Mouse (Mus musculus) liver, embryonic 12.5 days (tissue): ENCODE data around the gene Map7. TPM values are rescaled to one million over a fixed set of nuclear protein-coding genes. Genes with fewer than 3 reads are reported as not detected.

Experiments
- ATAC-seq: fragments of 200-750 bp; cut with Nextera tagmentation; 2 replicates; pipeline ENCODE4 v1.8.0; 2017; ENCODE audit warnings: moderate number of reproducible peaks, mild to moderate bottlenecking, moderate library complexity
- H3K27ac ChIP-seq: fragments of 300-500 bp; sonication (generic); 2 replicates; pipeline ENCODE4 v1.5.1; 2016; ENCODE audit warnings: mild to moderate bottlenecking
- H3K27me3 ChIP-seq: fragments of 300-500 bp; sonication (generic); replicated peaks from 2 replicates; pipeline ENCODE4 v1.6.1; 2016; ENCODE audit warnings: mild to moderate bottlenecking, moderate library complexity
- H3K36me3 ChIP-seq: fragments of 300-500 bp; sonication (generic); 2 replicates; pipeline ENCODE4 v1.6.1; 2016; ENCODE audit warnings: mild to moderate bottlenecking, moderate library complexity
- H3K4me1 ChIP-seq: fragments of 300-500 bp; sonication (generic); 2 replicates; pipeline ENCODE4 v1.6.1; 2016
- H3K4me2 ChIP-seq: fragments of 300-500 bp; sonication (generic); 2 replicates; pipeline ENCODE4 v1.6.1; 2016; ENCODE audit warnings: mild to moderate bottlenecking, moderate library complexity
- H3K4me3 ChIP-seq: fragments of 300-500 bp; sonication (generic); 2 replicates; pipeline ENCODE4 v1.5.1; 2016; ENCODE audit warnings: mild to moderate bottlenecking, moderate library complexity
- H3K9ac ChIP-seq: fragments of 300-500 bp; sonication (generic); 2 replicates; pipeline ENCODE4 v1.6.1; 2016; ENCODE audit warnings: mild to moderate bottlenecking, moderate library complexity
- H3K9me3 ChIP-seq: fragments of 300-500 bp; sonication (generic); replicated peaks from 2 replicates; pipeline ENCODE4 v1.6.1; 2016; ENCODE audit warnings: mild to moderate bottlenecking, moderate library complexity
- WGBS: fragments of 180-500 bp; shearing (Covaris S2); methylation state at CpG from one replicate; pipeline ENCODE4 v1.1.7; 2016; ENCODE audit not compliant: insufficient replicate concordance; 5-methylcytosine and 5-hydroxymethylcytosine counted together
- polyA plus RNA-seq: library from polyadenylated mRNA; unstranded; fragments of >200 nt; fragmentation: Nextera tagmentation; extraction: Ambion mirVana; gene quantifications from 2 replicates; pipeline ENCODE4 v1.2.1, GENCODE M21; 2016

Map7 gene
- polyA plus RNA-seq, 1 experiment from 2014 or later, result 6.6 TPM

GRCm38 (mm10) chr10:20197039-20197438, 48.8 kb downstream of the Map7 start:
- H3K27ac ChIP-seq, result no peak overlapping the region
- H3K4me1 ChIP-seq, result peaks cover 22% of the 10 kb centered on the region
- H3K27me3 ChIP-seq, result no peaks in the 10 kb centered on the region
- H3K9ac ChIP-seq, result no peak overlapping the region
- WGBS, result 24% methylated on average over 7 of the region's 7 CpGs
- ATAC-seq, result no peak
- H3K9me3 ChIP-seq, result no peaks in the 10 kb centered on the region
- no peak overlapping the region for H3K4me2 ChIP-seq
- H3K36me3 ChIP-seq, result no peaks in the 10 kb centered on the region
- no peak overlapping the region for H3K4me3 ChIP-seq

DNA sequence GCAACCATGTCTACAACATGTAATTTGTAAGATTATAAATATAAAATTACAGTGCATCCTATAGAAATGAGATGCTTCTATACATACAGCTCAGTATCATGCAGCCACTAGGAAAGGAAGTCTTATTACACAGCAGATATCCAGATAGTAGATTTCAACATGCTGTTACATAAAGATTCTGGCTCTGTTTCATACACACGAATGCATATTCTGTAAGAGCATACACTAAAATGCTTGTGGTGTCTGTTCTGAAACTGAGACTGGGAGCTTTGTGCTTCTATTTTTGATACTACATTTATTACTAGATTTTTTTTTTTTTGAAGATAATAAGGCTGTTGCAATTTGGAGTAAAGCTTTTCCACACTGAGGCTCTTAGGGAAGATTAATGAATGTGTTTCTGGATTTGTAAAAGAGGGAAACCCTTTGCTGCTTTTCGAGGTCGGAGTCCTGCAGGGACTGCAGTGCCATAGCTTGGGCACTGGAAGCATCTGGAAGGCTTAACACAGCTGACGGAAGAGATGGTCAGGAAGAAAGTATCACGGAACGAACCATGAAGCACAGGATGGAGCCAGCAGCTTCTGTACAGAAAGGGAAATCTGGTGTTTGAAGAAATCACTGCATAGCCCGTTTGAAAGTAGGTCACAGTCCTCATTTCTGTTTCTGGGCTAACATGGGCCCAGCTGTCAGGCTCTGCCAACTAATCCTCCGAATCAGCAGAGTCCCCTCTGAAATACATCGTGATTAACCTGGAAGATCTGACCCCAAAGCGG, 50.9 kb downstream of the Map7 start:
- Histone ChIP-seq H3K36me3 (no peaks in the 10 kb centered on the region), H3K9me3 (no peaks in the 10 kb centered on the region), H3K27ac (no peak overlapping the region), H3K4me1 (peaks cover 15% of the 10 kb centered on the region; the same call in 1 of the 2 replicates), H3K27me3 (no peaks in the 10 kb centered on the region), H3K4me2 (no peak overlapping the region), H3K4me3 (no peak overlapping the region), H3K9ac (no peak overlapping the region)
- WGBS, result 68% methylated on average over 10 of the region's 10 CpGs
- no peak for ATAC-seq

- Histone ChIP-seq H3K9me3 (no peaks in the 10 kb centered on the region), H3K27me3 (no peaks in the 10 kb centered on the region), H3K9ac (no peak overlapping the region), H3K27ac (no peak overlapping the region), H3K4me3 (no peak overlapping the region), H3K4me1 (peaks cover 19% of the 10 kb centered on the region), H3K4me2 (no peak overlapping the region), H3K36me3 (no peaks in the 10 kb centered on the region)
- 55% methylated on average over 3 of the region's 3 CpGs for WGBS
- no peak for ATAC-seq
These were observed 53.0 kb downstream of the Map7 start for GRCm38 (mm10) chr10:20201236-20201635.

DNA sequence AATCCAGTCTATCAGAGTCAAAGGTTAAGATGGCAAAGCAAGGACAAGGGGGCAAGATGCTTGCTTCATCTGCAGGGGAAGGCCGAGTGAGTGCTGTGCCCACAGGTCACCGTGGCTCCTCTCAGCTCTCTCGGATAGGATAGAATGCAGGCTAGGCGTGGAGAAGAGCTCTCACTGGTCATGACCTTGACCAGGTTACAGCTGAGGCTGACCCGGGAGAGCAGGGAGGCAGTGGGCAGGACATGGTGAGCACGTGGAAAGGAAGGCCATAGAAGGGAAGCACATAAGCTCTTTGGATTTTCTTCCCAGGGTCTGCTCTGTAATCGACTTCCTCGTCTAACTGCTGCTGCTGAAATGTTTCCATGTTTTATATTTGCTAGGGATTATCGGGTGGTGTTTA, 53.9 kb downstream of the Map7 start:
- Histone ChIP-seq H3K9ac (no peak overlapping the region), H3K27ac (no peak overlapping the region), H3K4me3 (no peak overlapping the region), H3K4me2 (no peak overlapping the region), H3K36me3 (no peaks in the 10 kb centered on the region), H3K27me3 (no peaks in the 10 kb centered on the region), H3K9me3 (no peaks in the 10 kb centered on the region), H3K4me1 (peaks cover 13% of the 10 kb centered on the region; the same call in 1 of the 2 replicates)
- WGBS, result 66% methylated on average over 9 of the region's 9 CpGs
- no peak for ATAC-seq

- ATAC-seq, result no peak
- WGBS, result 83% methylated on average over 6 of the region's 6 CpGs
These were observed 54.5 kb downstream of the Map7 start for GRCm38 (mm10) chr10:20202818-20203217.

DNA sequence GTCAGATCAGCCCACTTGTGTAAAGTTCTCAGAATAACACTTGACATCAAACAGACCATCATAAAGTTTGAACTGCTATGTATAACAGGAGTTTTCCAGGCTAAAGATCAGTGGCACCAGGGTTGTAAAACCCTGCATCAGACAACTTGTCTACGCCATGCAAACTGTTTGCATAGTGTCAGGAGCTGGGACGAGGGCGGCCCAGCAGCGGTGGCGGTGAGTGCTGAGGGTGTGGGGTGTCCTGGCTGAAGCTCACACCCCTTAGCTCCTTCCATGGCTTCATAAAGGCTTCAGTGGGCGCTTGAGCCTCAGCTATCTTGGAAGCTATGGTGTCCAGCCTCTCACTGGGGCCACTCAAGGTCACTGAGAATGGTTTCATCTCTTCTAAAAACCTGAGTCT, 55.2 kb downstream of the Map7 start:
- WGBS, result 80% methylated on average over 6 of the region's 6 CpGs
- no peak overlapping the region for H3K27ac ChIP-seq
- no peak overlapping the region for H3K4me2 ChIP-seq
- no peak overlapping the region for H3K4me3 ChIP-seq
- no peak for ATAC-seq
- H3K27me3 ChIP-seq, result no peaks in the 10 kb centered on the region
- no peaks in the 10 kb centered on the region for H3K9me3 ChIP-seq
- H3K36me3 ChIP-seq, result no peaks in the 10 kb centered on the region
- peaks cover 13% of the 10 kb centered on the region; the same call in 1 of the 2 replicates for H3K4me1 ChIP-seq
- H3K9ac ChIP-seq, result no peak overlapping the region

More at GRCm38 (mm10) chr10:20202818-20203217, 54.5 kb downstream of the Map7 start:
- H3K9me3 ChIP-seq, result no peaks in the 10 kb centered on the region
- H3K4me2 ChIP-seq, result no peak overlapping the region
- H3K27ac ChIP-seq, result no peak overlapping the region
- H3K36me3 ChIP-seq, result no peaks in the 10 kb centered on the region
- H3K9ac ChIP-seq, result no peak overlapping the region
- peaks cover 13% of the 10 kb centered on the region; the same call in 1 of the 2 replicates for H3K4me1 ChIP-seq
- H3K27me3 ChIP-seq, result no peaks in the 10 kb centered on the region
- no peak overlapping the region for H3K4me3 ChIP-seq

DNA sequence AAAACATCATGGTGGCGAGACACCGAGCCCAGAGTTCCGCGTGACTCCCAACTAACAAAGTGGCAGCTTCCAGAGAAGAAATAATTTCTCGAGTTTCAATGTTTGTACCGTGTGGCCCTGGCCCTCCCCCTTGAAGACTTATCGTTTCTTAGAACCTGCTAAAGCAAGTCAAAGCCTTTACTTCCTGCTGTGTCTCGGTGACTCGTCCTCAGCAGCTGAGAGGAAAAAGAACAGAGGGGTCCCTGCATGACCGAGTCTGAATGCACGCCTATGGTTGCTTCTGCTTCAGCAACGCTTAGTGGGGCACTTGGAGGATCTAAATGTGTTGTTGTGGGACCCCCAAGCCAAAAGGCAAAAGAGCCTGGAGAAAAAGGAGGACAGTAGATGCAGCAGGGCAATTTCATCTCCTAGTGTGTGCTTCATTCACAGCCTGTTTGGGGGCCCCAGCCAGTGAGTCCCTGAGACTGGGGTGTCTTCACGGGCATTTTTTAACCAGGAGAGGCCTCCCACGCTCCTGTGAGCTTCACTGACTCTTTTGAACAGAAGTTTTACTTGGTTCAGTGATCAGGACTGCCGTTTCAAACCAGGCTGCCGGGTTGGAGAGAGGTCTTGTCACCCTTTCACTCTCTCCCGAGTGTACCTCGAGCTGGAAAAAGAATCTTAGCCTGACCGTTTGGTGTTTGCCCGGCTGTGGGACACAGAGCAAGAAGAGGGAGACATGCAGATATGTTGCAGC, 56.6 kb downstream of the Map7 start:
- 44% methylated on average over 20 of the region's 20 CpGs for WGBS
- no peak overlapping the region for H3K4me3 ChIP-seq
- H3K4me2 ChIP-seq, result no peak overlapping the region; the same call in 1 of the 2 replicates
- H3K9me3 ChIP-seq, result no peaks in the 10 kb centered on the region
- peaks cover 13% of the 10 kb centered on the region; the same call in 1 of the 2 replicates for H3K4me1 ChIP-seq
- H3K27me3 ChIP-seq, result no peaks in the 10 kb centered on the region
- no peak overlapping the region for H3K9ac ChIP-seq
- H3K27ac ChIP-seq, result no peak overlapping the region
- no peaks in the 10 kb centered on the region for H3K36me3 ChIP-seq
- ATAC-seq, result no peak

- H3K4me2 ChIP-seq, result no peak overlapping the region
- 75% methylated on average over 7 of the region's 7 CpGs for WGBS
- ATAC-seq, result no peak
- H3K9me3 ChIP-seq, result no peaks in the 10 kb centered on the region
- no peak overlapping the region for H3K9ac ChIP-seq
- H3K4me1 ChIP-seq, result peaks cover 13% of the 10 kb centered on the region; the same call in 1 of the 2 replicates
- no peaks in the 10 kb centered on the region for H3K36me3 ChIP-seq
- no peaks in the 10 kb centered on the region for H3K27me3 ChIP-seq
- no peak overlapping the region for H3K4me3 ChIP-seq
- H3K27ac ChIP-seq, result no peak overlapping the region
These were observed 58.7 kb downstream of the Map7 start for GRCm38 (mm10) chr10:20206966-20207365.

GRCm38 (mm10) chr10:20209609-20210341, 61.5 kb downstream of the Map7 start:
- Histone ChIP-seq H3K4me2 (no peak overlapping the region), H3K4me1 (peaks cover 3% of the 10 kb centered on the region; the same call in 1 of the 2 replicates), H3K36me3 (no peaks in the 10 kb centered on the region), H3K27me3 (no peaks in the 10 kb centered on the region), H3K9ac (no peak overlapping the region), H3K4me3 (no peak overlapping the region), H3K9me3 (no peaks in the 10 kb centered on the region), H3K27ac (no peak overlapping the region)
- ATAC-seq, result no peak
- WGBS, result 76% methylated on average over 5 of the region's 5 CpGs

GRCm38 (mm10) chr10:20214418-20214817, 66.1 kb downstream of the Map7 start:
- no peaks in the 10 kb centered on the region for H3K36me3 ChIP-seq
- no peak for ATAC-seq
- WGBS, result 79% methylated on average over 4 of the region's 4 CpGs

DNA sequence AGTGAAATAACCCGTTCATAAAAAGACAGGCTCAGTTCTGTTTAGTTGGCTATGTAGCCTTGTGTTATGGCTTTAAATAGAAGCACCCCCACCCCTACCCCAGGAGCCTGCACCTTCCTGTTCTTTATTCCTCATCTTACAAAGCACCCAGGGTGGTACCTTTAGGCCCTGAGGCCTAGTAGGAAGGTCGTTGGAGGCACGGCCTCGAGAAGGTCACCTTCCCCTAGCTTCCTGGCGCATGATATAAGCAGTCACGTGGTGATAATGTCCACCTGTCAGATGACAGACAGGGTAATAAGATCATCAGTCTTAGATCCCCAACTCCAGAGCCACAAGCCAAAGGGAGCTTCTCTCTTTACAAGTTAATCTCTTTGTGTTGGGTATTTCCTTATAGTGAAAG, 68.7 kb downstream of the Map7 start:
- no peak for ATAC-seq
- H3K4me1 ChIP-seq, result no peaks in the 10 kb centered on the region
- no peaks in the 10 kb centered on the region for H3K36me3 ChIP-seq
- no peak overlapping the region for H3K9ac ChIP-seq
- no peak overlapping the region for H3K27ac ChIP-seq
- H3K4me3 ChIP-seq, result no peak overlapping the region
- H3K9me3 ChIP-seq, result no peaks in the 10 kb centered on the region
- H3K27me3 ChIP-seq, result no peaks in the 10 kb centered on the region
- no peak overlapping the region for H3K4me2 ChIP-seq
- WGBS, result 71% methylated on average over 6 of the region's 6 CpGs

More at GRCm38 (mm10) chr10:20214418-20214817, 66.1 kb downstream of the Map7 start:
- Histone ChIP-seq H3K9ac (no peak overlapping the region), H3K9me3 (no peaks in the 10 kb centered on the region), H3K4me1 (no peaks in the 10 kb centered on the region), H3K4me3 (no peak overlapping the region), H3K27ac (no peak overlapping the region), H3K27me3 (no peaks in the 10 kb centered on the region), H3K4me2 (no peak overlapping the region)

DNA sequence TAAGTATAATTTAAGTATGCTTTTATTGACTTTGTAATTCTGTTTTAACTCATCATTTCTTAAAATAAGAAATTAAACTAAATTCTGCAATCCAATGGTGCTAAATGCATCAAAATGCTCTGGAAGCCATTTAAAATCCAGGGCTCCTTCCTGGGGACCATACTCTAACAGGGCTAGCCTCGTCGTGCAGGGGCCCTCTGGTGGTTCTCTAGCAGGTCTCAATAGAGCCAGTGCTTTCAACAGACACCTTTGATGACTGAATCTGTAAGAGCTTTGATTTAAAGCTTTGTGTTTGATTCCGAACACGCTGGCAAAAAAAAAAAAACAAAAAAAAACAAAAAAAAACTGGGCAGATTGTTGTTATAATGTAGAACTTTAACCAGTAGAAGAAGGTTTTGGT, 70.6 kb downstream of the Map7 start:
- no peak overlapping the region for H3K4me3 ChIP-seq
- 59% methylated on average over 4 of the region's 4 CpGs for WGBS
- no peaks in the 10 kb centered on the region for H3K9me3 ChIP-seq
- H3K27ac ChIP-seq, result no peak overlapping the region
- no peaks in the 10 kb centered on the region for H3K36me3 ChIP-seq
- H3K9ac ChIP-seq, result no peak overlapping the region
- no peak overlapping the region for H3K4me2 ChIP-seq
- H3K4me1 ChIP-seq, result no peaks in the 10 kb centered on the region
- H3K27me3 ChIP-seq, result no peaks in the 10 kb centered on the region
- no peak for ATAC-seq
